Mouse (Mus musculus): ENCODE measurements around the gene Spata1. TPM values are rescaled to one million over a fixed set of nuclear protein-coding genes. Genes with fewer than 3 reads are reported as not detected.

Spata1 gene
- polyA plus RNA-seq (2012; rRNA removed), result 0.12 and 0.15 TPM in 2 replicates

DNA sequence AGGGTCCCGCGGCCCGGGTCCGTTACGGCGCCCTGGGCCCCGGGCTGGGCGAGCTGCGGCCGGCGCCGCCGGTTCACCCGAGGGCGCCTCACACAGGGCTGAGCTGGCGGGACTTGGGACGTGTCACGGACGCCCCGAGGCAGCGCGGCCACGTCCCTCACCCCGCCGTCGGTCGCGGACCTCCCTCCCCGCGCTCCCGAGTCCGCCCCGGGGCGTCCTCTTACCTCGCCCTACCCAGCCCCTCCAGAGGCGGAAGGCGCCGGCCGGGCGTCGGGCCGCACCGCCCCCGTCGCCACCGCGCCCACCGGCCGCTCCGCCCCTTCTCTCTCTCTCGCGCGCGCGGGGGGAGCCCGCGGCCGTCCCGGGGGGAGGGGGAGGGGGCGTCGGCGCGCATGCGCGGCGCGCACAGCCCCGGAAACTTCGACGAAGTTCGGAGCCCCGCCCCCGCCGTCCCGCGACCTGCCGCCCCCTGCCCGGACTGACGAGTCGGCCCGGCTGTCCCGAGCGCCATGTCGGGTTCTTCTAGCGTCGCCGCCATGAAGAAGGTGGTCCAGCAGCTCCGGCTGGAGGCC, at the start of gene Spata1, which contains the start of gene Gng5:
TSS of gene Spata1 (minus strand) at position 323 of the 572 bp plus-strand sequence.
TSS of gene Gng5 (plus strand) at position 377 of the 572 bp plus-strand sequence.

DNA sequence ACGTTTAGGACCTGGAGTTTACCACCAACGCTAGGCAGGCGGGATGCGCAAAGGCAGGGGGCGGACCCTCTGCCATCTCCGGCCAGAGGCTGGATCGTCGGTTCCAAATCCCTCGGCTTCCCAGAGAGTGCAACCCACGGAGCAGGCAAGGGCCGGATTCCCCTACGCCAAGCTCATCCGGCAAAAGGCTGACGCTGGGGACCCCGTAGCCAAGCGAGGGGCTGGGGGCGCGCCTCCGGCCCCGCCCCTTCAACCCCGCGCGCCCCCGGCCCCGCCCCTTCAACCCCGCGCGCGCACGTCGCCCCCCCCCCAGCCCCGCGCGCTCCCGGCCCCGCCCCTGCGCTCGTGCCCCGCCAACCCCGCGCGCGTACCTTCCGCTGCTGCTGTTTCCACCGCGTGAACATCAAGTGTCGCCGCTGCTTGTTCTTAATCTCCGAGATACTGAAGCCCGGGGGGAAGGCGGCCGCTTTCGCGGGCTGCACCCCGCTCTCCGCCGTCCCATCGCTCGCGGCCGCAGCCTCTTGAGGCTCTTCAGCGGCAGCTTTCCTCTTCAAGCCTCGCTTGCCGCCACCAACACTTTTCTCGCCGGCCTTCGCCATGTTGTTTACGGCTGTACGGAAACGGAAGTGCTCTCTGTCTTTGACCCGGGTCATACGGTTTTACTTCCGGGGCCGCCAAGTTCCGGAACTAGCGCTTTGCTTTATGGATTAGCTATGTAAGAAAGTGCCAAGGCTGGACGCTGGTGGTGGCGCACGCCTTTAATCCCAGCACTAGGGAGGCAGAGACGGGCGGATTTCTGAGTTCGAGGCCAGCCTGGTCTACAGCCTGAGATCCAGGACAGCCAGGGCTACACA, 21.5 kb upstream of the Spata1 start, which contains the start of gene Rpf1:
TSS of gene Rpf1 (minus strand) at position 632 of the 854 bp plus-strand sequence.

DNA sequence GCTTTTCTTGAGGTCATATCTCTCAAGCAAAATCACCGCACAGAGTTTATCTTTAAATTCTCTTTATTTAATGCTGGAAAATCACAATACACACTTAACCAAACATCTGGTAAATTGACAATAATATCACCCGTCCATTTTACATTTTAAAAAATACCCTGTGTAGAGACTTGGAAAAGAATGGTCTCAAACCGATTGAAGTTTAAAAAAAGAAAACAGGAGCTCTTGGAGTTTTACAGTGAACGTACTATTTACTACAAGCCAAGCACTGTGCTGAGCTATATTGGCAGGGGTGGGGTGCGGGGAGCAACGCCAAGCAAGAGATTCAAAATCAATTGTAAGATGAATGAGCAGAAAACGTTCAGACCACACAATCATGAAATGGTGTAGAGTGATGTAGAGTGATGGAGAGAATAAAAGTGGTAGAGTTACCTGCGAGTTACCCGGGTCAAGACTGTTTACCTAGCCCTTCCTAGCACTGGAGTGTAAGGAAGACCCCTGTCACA, 49.8 kb downstream of the Spata1 start, which contains the start of gene Ctbs:
TSS of gene Ctbs (plus strand) at position 51 of the 506 bp plus-strand sequence.

Other genes with a start within 250 kb of the Spata1 start
- gene Ssx2ip, start 95.1 kb downstream of the Spata1 start, polyA plus RNA-seq (2012; rRNA removed), result 11.4 and 12.4 TPM in 2 replicates
- 1.9 TPM in 2 replicates for gene Ctbs, start 50.0 kb downstream of the Spata1 start, polyA plus RNA-seq (2012; rRNA removed)
- 581 and 731 TPM in 2 replicates for gene Gng5, start 54 bp upstream of the Spata1 start, polyA plus RNA-seq (2012; rRNA removed)
- gene Rpf1, start 21.7 kb upstream of the Spata1 start, polyA plus RNA-seq (2012; rRNA removed), result 4.8 and 6.6 TPM in 2 replicates
- 0.38 and 0.57 TPM in 2 replicates for gene Uox, start 70.7 kb upstream of the Spata1 start, polyA plus RNA-seq (2012; rRNA removed)
- not detected in 2 replicates for gene Dnase2b, start 115.8 kb upstream of the Spata1 start, polyA plus RNA-seq (2012; rRNA removed)
- 0.09 TPM in 1 of 2 replicates, not detected in the other for gene 4930503B20Rik, start 151.6 kb upstream of the Spata1 start, polyA plus RNA-seq (2012; rRNA removed)
- 1.5 TPM in 1 of 2 replicates, not detected in the other for gene Samd13, start 185.8 kb upstream of the Spata1 start, polyA plus RNA-seq (2012; rRNA removed)